8 mouse cellular contexts compared by ENCODE assay signal in the genomic region with DNA sequence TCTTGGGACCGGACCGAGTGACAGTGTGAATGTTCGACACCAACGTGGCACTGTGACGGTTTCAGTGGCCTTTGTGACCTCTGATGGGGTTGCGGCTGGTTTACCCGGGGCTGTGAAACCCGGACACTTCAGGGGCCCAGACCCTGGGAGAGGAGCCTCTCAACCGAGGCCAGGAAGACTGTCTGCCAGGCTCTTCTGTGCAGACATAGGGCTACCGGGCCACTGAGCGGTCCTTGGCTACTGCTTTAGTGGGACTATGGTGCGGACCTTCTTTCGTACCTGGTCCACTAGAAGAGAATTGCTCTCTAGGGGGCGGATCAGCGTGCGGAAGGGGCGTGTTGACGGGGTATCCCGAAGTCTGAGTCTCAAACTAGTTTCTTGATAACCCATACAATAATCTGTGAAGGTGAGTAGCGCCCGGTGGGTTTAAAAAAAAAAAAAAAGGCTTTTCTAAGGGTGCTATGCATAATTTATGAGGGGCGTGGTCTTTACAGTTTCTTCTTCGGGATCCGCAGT. TPM values are rescaled to one million over a fixed set of nuclear protein-coding genes. Genes with fewer than 3 reads are reported as not detected.
DNase-seq lines count a peak whose midpoint lies in the region; ATAC-seq and TF ChIP-seq lines count a peak whose summit lies in the region.

No protein-coding gene starts in this region.

- H3K9me3 ChIP-seq in forebrain, embryonic 13.5 days (replicated peaks): no peaks in the 10 kb centered on the region

- H3K27me3 ChIP-seq in forebrain, embryonic 13.5 days: no peaks in the 10 kb centered on the region
- no peaks in the 10 kb centered on the region for H3K27me3 ChIP-seq in kidney, adult 2 months (replicated peaks; ENCODE audit: control insufficient read depth, insufficient read depth, low read length)

- no peak overlapping the region for H3K27ac ChIP-seq in forebrain, embryonic 13.5 days
- H3K27ac ChIP-seq in kidney, adult 2 months (ENCODE audit: insufficient read depth, low read depth, low read length): no peak overlapping the region

- H3K36me3 ChIP-seq in forebrain, embryonic 13.5 days (ENCODE audit: poor library complexity, severe bottlenecking): no peaks in the 10 kb centered on the region
- H3K36me3 ChIP-seq in kidney, adult 2 months (ENCODE audit: control insufficient read depth, insufficient read depth, low read length): no peaks in the 10 kb centered on the region

- intact Hi-C loops in left cerebral cortex, postnatal 14 days (cut with DNase I): no loop called here

- TF ChIP-seq POLR2A in kidney, adult 2 months (IDR thresholded peaks at IDR 0.05; ENCODE audit: low read depth, low read length): no peak

- DNase-seq in cerebellum, adult 18-20 months: peak; percentile 9 to 13
- DNase-seq in cerebellum, adult 11 months: no peak
- DNase-seq in MEL-GATA-1-ER (ENCODE audit: extremely low read depth, low read depth): peak; percentile 46
- DNase-seq in kidney, adult 2 months: peak; percentile 21
- peak; percentile 39 for DNase-seq in thymus, postnatal 4 days
- no peak for DNase-seq in left cerebral cortex, postnatal 14 days (ENCODE audit: low spot score in 2 of 2)

- H3K4me1 ChIP-seq in forebrain, embryonic 13.5 days: peaks cover 12% of the 10 kb centered on the region; the same call in 1 of the 2 replicates
- H3K4me1 ChIP-seq in kidney, adult 2 months (ENCODE audit: control insufficient read depth, insufficient read depth, low read length): peaks cover 3% of the 10 kb centered on the region; the same call in 1 of the 2 replicates

- H3K9ac ChIP-seq in forebrain, embryonic 13.5 days: peak overlapping the region; percentile 62

- WGBS in forebrain, embryonic 13.5 days: 20% methylated on average over 24 of the region's 24 CpGs
- 0% methylated on average over 24 of the region's 24 CpGs for WGBS in kidney, adult 2 months

- peak overlapping the region; percentile 74 for H3K4me2 ChIP-seq in forebrain, embryonic 13.5 days

- ATAC-seq in forebrain, embryonic 13.5 days: no peak
- ATAC-seq in megakaryocyte-erythroid progenitor cell, adult 5-6 weeks (replicated peaks; ENCODE audit: low FRiP score, low TSS enrichment, poor library complexity, severe bottlenecking): peak; percentile 24; the same call in 1 of the 2 replicates

- H3K4me3 ChIP-seq in forebrain, embryonic 13.5 days: peak overlapping the region; percentile 46
- peak overlapping the region; percentile 89 for H3K4me3 ChIP-seq in kidney, adult 2 months (ENCODE audit: insufficient read depth, low read depth, low read length)

- TF ChIP-seq CTCF in kidney, adult 2 months (conservative IDR thresholded peaks at IDR 0.05; ENCODE audit: insufficient read depth, insufficient read length, low read depth, low read length): no peak

RNA-seq across cellular contexts. Expression of a gene that starts 0.8 kb away (rescaled TPM):
- 334 and 366 TPM in 2 replicates for polyA plus RNA-seq in forebrain, embryonic 13.5 days (2015; fragmentation: Nextera tagmentation; extraction: Ambion mirVana)
- polyA plus RNA-seq in kidney, adult 2 months (2012; rRNA removed): 208 and 235 TPM in 2 replicates
- 241 and 270 TPM in 2 replicates for total RNA-seq in megakaryocyte-erythroid progenitor cell, adult 5-6 weeks (2014; fragmentation: Nextera tagmentation)
- total RNA-seq in megakaryocyte-erythroid progenitor cell, adult 5-6 weeks (2017): 172 and 234 TPM in 2 replicates
- total RNA-seq in left cerebral cortex, postnatal 14 days (2021): 100 to 1,000 TPM; 390 to 391 TPM

RNA-seq across cellular contexts. Expression of a gene that starts 28.8 kb away (rescaled TPM):
- 101 and 106 TPM in 2 replicates for polyA plus RNA-seq in forebrain, embryonic 13.5 days (2015; fragmentation: Nextera tagmentation; extraction: Ambion mirVana)
- polyA plus RNA-seq in kidney, adult 2 months (2012; rRNA removed): 148 and 163 TPM in 2 replicates
- 82.1 and 92.3 TPM in 2 replicates for total RNA-seq in megakaryocyte-erythroid progenitor cell, adult 5-6 weeks (2014; fragmentation: Nextera tagmentation)
- total RNA-seq in megakaryocyte-erythroid progenitor cell, adult 5-6 weeks (2017): 18.3 and 22.2 TPM in 2 replicates
- 100 to 1,000 TPM; 321 to 335 TPM for total RNA-seq in left cerebral cortex, postnatal 14 days (2021)

RNA-seq across cellular contexts. Expression of a gene that starts 41.5 kb away (rescaled TPM):
- polyA plus RNA-seq in forebrain, embryonic 13.5 days (2015; fragmentation: Nextera tagmentation; extraction: Ambion mirVana): 203 and 233 TPM in 2 replicates
- 325 and 376 TPM in 2 replicates for polyA plus RNA-seq in kidney, adult 2 months (2012; rRNA removed)
- 119 and 157 TPM in 2 replicates for total RNA-seq in megakaryocyte-erythroid progenitor cell, adult 5-6 weeks (2014; fragmentation: Nextera tagmentation)
- 53.5 and 68.7 TPM in 2 replicates for total RNA-seq in megakaryocyte-erythroid progenitor cell, adult 5-6 weeks (2017)
- 100 to 1,000 TPM; 160 to 175 TPM for total RNA-seq in left cerebral cortex, postnatal 14 days (2021)

RNA-seq across cellular contexts. Expression of a gene that starts 41.6 kb away (rescaled TPM):
- polyA plus RNA-seq in forebrain, embryonic 13.5 days (2015; fragmentation: Nextera tagmentation; extraction: Ambion mirVana): 76.6 and 83.1 TPM in 2 replicates
- polyA plus RNA-seq in kidney, adult 2 months (2012; rRNA removed): 39.2 and 46.4 TPM in 2 replicates
- 45.7 and 53.3 TPM in 2 replicates for total RNA-seq in megakaryocyte-erythroid progenitor cell, adult 5-6 weeks (2014; fragmentation: Nextera tagmentation)
- total RNA-seq in megakaryocyte-erythroid progenitor cell, adult 5-6 weeks (2017): 82.8 and 85.8 TPM in 2 replicates
- total RNA-seq in left cerebral cortex, postnatal 14 days (2021): 10 to 100 TPM; 40.6 to 42.5 TPM

RNA-seq across cellular contexts. Expression of a gene that starts 44.8 kb away (rescaled TPM):
- 69.6 and 76.4 TPM in 2 replicates for polyA plus RNA-seq in forebrain, embryonic 13.5 days (2015; fragmentation: Nextera tagmentation; extraction: Ambion mirVana)
- 7.3 and 8.3 TPM in 2 replicates for polyA plus RNA-seq in kidney, adult 2 months (2012; rRNA removed)
- 32.0 and 35.7 TPM in 2 replicates for total RNA-seq in megakaryocyte-erythroid progenitor cell, adult 5-6 weeks (2014; fragmentation: Nextera tagmentation)
- 24.4 and 26.5 TPM in 2 replicates for total RNA-seq in megakaryocyte-erythroid progenitor cell, adult 5-6 weeks (2017)
- total RNA-seq in left cerebral cortex, postnatal 14 days (2021): 10 to 100 TPM; 90.5 to 91.9 TPM

Comparison
In these comparisons a context has a peak if more than half of its experiments do, and no peak if none do; other contexts are left out.
1. DNase-seq: peak in cerebellum, adult 18-20 months (2 of 2), MEL-GATA-1-ER (single experiment), kidney, adult 2 months (single experiment) and thymus, postnatal 4 days (single experiment); none in cerebellum, adult 11 months (single experiment) and left cerebral cortex, postnatal 14 days (0 of 2).